Mouse (Mus musculus) urinary bladder, adult 18-20 months (tissue): ENCODE results near the gene Slamf7.

Experiments
- DNase-seq, 2 experiments: peaks; one replicate each; pipeline ENCODE4 v3.0.0; 2022; ENCODE audit warnings: low spot score in 2 of 2, mixed read lengths in 2 of 2

Gene Slamf7

DNA sequence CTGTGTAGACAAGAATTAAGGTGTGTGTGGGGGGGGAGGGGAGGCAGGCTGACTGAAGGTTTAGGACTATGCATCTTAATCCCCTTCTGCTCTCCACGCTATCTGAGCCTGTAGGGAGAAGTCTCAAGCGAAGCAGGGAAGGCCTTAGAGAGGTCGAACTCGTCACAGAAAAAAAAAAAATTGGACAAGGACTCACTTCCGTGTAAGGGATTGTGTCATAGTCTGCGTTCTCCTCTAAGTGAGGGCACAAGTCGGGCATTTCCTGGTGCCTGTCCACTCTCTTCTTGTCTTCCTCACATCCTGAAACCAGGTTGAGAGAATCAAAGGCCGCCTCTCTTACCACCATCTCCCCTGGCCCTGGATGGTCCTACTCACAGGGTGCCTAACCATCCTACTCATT, 15.7 kb downstream of the Slamf7 start:
- DNase-seq, result no peak

DNA sequence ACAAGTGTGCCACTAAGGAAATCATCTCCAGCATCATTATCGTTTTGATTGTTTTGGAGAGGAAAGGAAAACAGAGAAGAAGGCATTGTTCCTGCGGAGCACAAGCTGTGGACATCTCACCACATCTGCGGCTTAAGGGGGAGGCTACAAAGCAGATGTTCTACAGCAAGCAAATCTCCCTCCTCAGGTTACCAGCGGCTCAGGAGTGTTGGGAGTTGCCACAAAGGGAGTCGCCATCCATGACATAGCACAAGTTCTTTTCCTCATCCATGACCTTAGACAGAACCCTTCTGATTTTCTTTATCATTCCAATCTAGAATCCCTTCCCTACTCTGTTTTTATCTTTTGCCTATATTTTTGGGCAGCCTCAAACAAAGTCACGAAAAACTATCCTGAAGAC, 17.1 kb downstream of the Slamf7 start:
- DNase-seq, result no peak

- no peak for DNase-seq
These were observed 21.4 kb downstream of the Slamf7 start for GRCm38 (mm10) chr1:171631447-171631846.

DNA sequence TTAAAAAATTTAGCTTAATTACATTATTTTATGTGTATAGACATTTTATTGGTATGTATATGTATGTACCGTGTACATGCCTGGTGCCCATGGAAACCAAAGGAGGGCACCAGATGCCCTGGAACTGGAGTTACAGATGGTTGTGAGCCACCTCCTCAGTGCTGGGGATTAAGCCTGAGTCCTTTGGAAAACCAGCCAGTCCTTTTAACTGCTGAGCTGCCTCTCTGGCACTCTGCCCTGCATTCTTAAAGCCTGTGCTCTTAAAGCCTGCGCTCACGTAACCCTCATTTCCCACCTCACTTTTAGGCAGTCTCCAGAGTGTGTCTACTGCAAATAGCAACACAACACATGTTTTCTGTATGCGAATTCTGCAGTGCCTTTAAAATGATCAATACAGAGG, 21.9 kb downstream of the Slamf7 start:
- no peak for DNase-seq

DNA sequence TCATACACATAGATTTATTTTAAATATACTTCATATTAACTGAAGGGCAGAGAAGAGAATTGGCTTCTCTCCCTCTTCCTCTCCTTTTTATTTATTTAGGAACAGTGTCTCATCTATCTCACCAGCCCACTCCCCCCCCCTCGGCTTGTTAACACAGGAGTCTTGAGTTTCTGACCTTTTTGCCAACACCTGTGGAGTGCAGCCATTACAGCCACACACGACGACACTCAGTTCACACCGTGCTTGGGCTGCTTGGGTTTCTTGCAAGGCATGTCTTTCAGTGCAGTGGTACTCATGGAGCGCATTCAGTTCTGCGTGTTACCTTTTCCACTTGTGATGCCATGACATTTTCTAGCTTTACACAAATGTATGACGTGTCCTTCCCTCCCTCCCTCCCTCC, 22.8 kb downstream of the Slamf7 start:
- no peak for DNase-seq

DNA sequence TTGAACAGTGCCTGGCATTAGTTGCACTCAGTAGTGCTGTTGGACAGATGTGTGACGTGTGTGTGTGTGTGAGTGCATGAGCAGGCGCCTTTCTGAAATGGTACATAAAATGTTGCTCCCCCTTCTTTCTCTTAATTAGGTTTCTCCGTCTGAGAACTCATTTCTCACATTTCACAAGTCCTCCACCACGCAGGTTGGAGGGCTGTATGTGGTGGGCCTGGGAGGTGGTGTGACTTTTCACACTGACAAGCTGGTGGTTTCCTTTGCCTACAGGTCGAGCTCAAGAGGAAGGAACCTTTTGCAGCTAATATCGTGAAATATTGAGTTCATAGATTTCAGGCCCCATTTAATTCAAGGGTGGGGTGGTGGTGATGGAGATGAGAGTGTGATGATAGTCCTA, 23.7 kb downstream of the Slamf7 start:
- DNase-seq, result no peak

GRCm38 (mm10) chr1:171627801-171628200, 25.0 kb downstream of the Slamf7 start:
- no peak for DNase-seq

DNA sequence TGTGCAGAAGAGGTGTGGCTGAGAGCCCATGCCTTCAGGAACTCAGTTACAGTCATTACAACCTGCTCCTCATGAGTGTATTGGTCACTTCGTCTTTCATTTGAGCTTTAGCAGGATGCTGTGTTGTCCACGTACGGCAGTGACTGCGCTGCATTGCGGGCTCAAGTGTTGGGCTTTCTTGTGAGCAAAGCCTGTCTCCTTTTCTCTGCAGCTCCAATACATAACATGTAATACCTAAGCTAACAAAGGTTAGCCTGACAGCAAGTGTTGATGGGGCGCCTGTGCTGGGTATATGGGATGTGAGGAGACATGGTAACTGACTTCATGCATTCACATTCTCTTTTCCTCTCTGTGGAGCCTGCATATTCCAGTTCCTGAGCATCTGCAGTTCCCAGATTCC, 32.7 kb downstream of the Slamf7 start:
- DNase-seq, result no peak

DNA sequence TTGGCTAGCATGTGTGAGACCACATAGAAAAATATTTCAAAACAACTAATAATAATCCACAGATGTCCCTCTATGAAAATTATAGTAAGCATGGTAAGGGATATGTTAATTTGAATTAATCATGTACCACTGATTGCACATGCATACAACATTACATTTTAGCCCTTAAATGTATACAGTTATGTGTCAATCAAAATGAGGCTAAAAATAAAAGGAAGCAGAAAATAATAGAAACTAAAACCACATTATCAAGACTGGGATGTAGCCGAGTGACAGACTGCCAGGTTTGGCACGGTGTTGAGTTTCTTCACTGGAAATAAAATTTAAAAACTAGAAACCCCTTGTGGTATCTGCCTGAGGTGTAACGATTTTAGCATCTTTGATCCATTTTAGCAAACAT, 33.2 kb downstream of the Slamf7 start:
- no peak for DNase-seq

- DNase-seq, result no peak
These were observed 33.8 kb downstream of the Slamf7 start for GRCm38 (mm10) chr1:171619001-171619400.

- no peak for DNase-seq
These were observed 35.8 kb downstream of the Slamf7 start for GRCm38 (mm10) chr1:171616881-171617515.

GRCm38 (mm10) chr1:171613962-171614361, 38.9 kb downstream of the Slamf7 start:
- DNase-seq, result no peak

DNA sequence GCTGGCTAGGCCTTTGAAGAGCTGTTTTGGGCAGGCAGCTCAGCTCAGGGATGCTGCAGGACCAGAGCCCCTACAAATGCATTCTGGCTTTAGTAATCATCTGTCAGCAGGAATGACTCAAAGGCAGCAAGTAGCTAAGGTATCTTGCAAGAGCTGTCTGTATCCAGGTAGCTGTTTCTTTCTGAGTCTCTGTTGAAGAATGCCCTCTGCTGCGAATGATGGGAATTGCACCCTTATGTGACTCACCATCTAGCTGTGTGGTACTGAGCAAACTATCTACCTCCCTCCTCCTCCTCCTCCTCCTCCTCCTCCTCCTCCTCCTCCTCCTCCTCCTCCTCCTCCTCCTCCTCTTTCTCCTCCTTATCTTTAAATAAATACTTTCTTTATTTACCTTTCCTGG, 42.1 kb downstream of the Slamf7 start:
- DNase-seq, result no peak

DNA sequence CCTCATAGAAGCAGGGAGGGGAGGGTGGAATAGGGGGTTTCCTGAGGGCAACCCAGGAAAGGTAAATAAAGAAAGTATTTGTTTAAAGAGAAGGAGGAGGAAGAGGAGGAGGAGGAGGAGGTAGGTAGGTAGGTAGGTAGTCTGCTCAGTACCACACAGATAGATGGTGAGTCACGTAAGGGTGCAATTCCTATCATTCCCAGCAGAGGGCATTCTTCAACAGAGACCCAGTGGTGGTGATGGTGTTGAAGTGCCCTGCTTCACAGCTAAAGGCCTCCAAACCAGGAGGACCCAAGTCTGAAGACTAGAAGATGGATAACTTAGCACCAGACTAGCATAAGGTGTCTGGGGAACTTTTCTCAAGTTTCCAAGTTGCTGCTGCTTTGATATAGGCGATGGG, 42.8 kb downstream of the Slamf7 start:
- DNase-seq, result no peak

DNA sequence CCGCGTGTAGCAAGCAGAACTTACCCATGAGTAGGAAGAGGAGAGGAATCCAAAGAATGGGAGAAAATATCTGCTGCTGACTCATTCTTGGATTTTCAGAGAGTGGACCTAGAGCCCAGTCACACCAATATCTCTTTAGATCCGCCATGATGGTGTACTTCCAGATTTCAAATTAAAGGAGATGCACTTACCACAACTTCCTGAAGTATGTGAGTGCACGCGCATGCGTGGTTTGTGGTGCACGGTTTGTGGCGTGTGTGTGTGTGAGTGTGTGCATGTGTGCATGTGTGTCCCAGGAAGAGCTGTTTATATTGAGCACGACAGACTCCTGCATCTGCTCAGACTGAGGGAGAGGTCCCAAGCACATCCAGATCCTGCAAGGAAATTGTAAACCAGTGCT, 45.7 kb downstream of the Slamf7 start, which contains the start of gene Ly9:
Gene Ly9, minus strand, starts transcription at position 235 of the 400 bp plus-strand sequence.
- DNase-seq, result no peak

DNA sequence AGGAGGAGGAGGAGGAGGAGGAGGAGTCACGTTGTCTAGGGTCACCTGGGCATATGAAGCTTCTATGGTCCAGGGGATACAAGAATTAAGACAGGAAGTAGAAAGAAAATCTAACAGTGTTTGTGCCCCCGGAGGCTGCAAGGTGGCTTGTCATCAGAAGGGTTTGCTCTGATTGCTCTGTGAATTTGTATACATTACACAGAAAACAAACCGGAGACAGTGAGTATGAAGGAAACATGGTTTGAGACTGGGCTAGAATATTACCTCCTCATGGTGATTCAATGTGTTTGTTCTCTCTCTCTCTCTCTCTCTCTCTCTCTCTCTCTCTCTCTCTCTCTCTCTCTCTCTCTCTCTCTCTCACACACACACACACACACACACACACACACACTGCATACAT, 46.2 kb downstream of the Slamf7 start:
- no peak for DNase-seq

DNA sequence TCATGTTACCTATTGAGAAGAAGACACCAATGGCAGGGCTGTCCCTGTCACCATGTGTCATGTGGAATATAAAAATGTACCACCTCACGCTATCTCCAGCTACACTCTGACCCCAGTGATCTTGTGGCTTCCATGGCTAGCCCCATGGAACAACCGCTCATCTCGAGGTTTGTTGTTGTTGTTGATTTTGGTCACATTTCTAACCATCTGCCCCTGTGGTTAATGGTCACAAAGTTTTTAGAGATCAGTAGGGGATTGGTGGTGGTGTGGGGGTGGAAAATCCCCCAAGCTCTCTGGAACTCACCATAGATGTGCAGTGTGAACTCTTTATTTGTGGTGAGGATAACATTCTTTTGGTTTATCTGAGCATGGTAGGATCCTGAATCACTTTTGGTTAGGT, 48.1 kb downstream of the Slamf7 start:
- no peak for DNase-seq

DNA sequence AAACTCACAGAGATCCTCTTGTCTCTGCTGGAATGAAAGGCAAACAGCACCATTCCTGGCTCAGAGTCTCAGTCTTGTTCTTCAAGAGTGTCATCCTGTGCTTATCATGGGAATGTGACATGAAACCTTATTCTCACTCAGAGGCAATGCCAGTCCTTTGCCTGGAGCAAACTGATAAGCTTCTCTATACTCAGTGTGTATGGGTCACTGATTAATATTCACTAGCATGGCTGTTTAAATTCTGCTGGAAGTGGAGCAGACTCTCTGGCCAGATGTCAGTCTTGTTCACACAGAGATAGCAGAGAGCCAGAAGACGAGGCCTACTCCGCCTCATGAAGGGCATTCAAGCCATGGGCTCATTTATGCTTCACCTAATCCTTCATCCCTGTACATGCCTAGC, 68.3 kb downstream of the Slamf7 start:
- DNase-seq, result no peak
